Mouse (Mus musculus) mouse trophoblast stem cell (cell line): Measurements from ENCODE around the gene Hdac9.

ENCODE experiments used
- in situ Hi-C, 2 experiments: fragments of 300-500 bp; cut with MseI, MboI; formaldehyde crosslinking; loops; 2 replicates in 1 of 2; 3 replicates in 1 of 2; pipeline ENCODE4 v1.15.1; 2025

The Hdac9 gene

GRCm38 (mm10) chr12:34238796-34239195 lies 678.1 kb downstream of the Hdac9 start:
- in situ Hi-C loops, result no loop called here

- in situ Hi-C loops, result no loop called here
Measured at GRCm38 (mm10) chr12:34231621-34232150, 685.2 kb downstream of the Hdac9 start.

- in situ Hi-C loops, result no loop called here
Measured at GRCm38 (mm10) chr12:34224505-34224904, 692.4 kb downstream of the Hdac9 start.

GRCm38 (mm10) chr12:34221014-34221413 lies 695.9 kb downstream of the Hdac9 start:
- in situ Hi-C loops, result no loop called here

GRCm38 (mm10) chr12:34220051-34220926 lies 696.6 kb downstream of the Hdac9 start:
- in situ Hi-C loops, result no loop called here

GRCm38 (mm10) chr12:34218561-34218960 lies 698.3 kb downstream of the Hdac9 start:
- in situ Hi-C loops, result no loop called here

GRCm38 (mm10) chr12:34215023-34216020 lies 701.6 kb downstream of the Hdac9 start:
- in situ Hi-C loops, result no loop called here

GRCm38 (mm10) chr12:34212162-34212561 lies 704.7 kb downstream of the Hdac9 start:
- in situ Hi-C loops, result no loop called here

- in situ Hi-C loops, result no loop called here
Measured at GRCm38 (mm10) chr12:34201471-34201870, 715.4 kb downstream of the Hdac9 start.

GRCm38 (mm10) chr12:34200030-34200446 lies 716.9 kb downstream of the Hdac9 start:
- in situ Hi-C loops, result no loop called here

GRCm38 (mm10) chr12:34195155-34195828 lies 721.6 kb downstream of the Hdac9 start:
- in situ Hi-C loops, result no loop called here

- in situ Hi-C loops, result no loop called here
Measured at GRCm38 (mm10) chr12:34194116-34194515, 722.8 kb downstream of the Hdac9 start.

- in situ Hi-C loops, result no loop called here
Measured at GRCm38 (mm10) chr12:34191246-34191645, 725.6 kb downstream of the Hdac9 start.

GRCm38 (mm10) chr12:34178931-34179330 lies 738.0 kb downstream of the Hdac9 start:
- in situ Hi-C loops, result no loop called here

- in situ Hi-C loops, result no loop called here
Measured at GRCm38 (mm10) chr12:34176790-34177189, 740.1 kb downstream of the Hdac9 start.

- in situ Hi-C loops, result no loop called here
Measured at GRCm38 (mm10) chr12:34173036-34173435, 743.9 kb downstream of the Hdac9 start.

GRCm38 (mm10) chr12:34170601-34171000 lies 746.3 kb downstream of the Hdac9 start:
- in situ Hi-C loops, result no loop called here

- in situ Hi-C loops, result no loop called here
Measured at GRCm38 (mm10) chr12:34165674-34166073, 751.2 kb downstream of the Hdac9 start.

GRCm38 (mm10) chr12:34156301-34156700 lies 760.6 kb downstream of the Hdac9 start:
- in situ Hi-C loops, result no loop called here

- in situ Hi-C loops, result no loop called here
Measured at GRCm38 (mm10) chr12:34155740-34156139, 761.2 kb downstream of the Hdac9 start.

GRCm38 (mm10) chr12:34154757-34155156 lies 762.1 kb downstream of the Hdac9 start:
- in situ Hi-C loops, result no loop called here
